Mouse (Mus musculus) ES-E14 (cell line): ENCODE results near the gene Mib2.

Experiments used
- CHD2 ChIP-seq: IDR thresholded peaks from 2 replicates; pipeline ENCODE4 v1.6.1; 2014; ENCODE audit warnings: mild to moderate bottlenecking, low read depth, low read length, inconsistent platforms
- HCFC1 ChIP-seq: IDR thresholded peaks from 2 replicates; pipeline ENCODE4 v1.6.1; 2012; ENCODE audit warnings: low read length, inconsistent platforms, borderline replicate concordance; ENCODE audit not compliant: insufficient read depth
- MAFK ChIP-seq: IDR thresholded peaks from 2 replicates; pipeline ENCODE4 v1.6.1; 2014; ENCODE audit warnings: mild to moderate bottlenecking, low read depth, low read length, inconsistent platforms; ENCODE audit not compliant: insufficient read depth
- ZC3H11A ChIP-seq: IDR thresholded peaks from 2 replicates; pipeline ENCODE4 v1.6.1; 2012; ENCODE audit warnings: low read depth, mild to moderate bottlenecking, inconsistent platforms, low read length, borderline replicate concordance
- ZNF384 ChIP-seq: IDR thresholded peaks from 2 replicates; pipeline ENCODE4 v1.6.1; 2012; ENCODE audit warnings: low read depth, low read length, inconsistent platforms

GRCm38 (mm10) chr4:155618321-155618720 is 50.7 kb downstream of the Mib2 start:
- TF ChIP-seq ZNF384 (no peak), ZC3H11A (no peak), MAFK (no peak), HCFC1 (no peak), CHD2 (no peak)
